Mouse (Mus musculus) CD4-positive, CD25-positive, alpha-beta regulatory T cell, adult 9 weeks (primary cell): ENCODE measurements around the gene Fam98c. TPM values are rescaled to one million over a fixed set of nuclear protein-coding genes. Genes with fewer than 3 reads are reported as not detected.

Experiments
- polyA plus RNA-seq: library from polyadenylated mRNA; unstranded; fragments of 100-300 nt; shearing (Covaris generic); gene quantifications from one replicate; pipeline ENCODE4 v1.2.1, GENCODE M21; 2017

Fam98c gene
- 8.6 TPM for polyA plus RNA-seq

GRCm38 (mm10) chr7:29155838-29156782 is at the start of gene Fam98c:
Gene Fam98c, minus strand, starts transcription at chr7:29156234.

GRCm38 (mm10) chr7:29180077-29180853 is 24.2 kb upstream of the Fam98c start, which contains the start of gene Psmd8:
Gene Psmd8, minus strand, starts transcription at chr7:29180701.

GRCm38 (mm10) chr7:29170066-29170754 is 14.2 kb upstream of the Fam98c start, which contains the start of the genes Ggn and Spred3:
Gene Ggn, plus strand, starts transcription at chr7:29170210.
Gene Spred3, minus strand, starts transcription at chr7:29170411.

GRCm38 (mm10) chr7:29134693-29135386 is 21.2 kb downstream of the Fam98c start, which contains the start of gene Rasgrp4:
Gene Rasgrp4, plus strand, starts transcription at chr7:29134851.

GRCm38 (mm10) chr7:29124970-29125369 is 31.1 kb downstream of the Fam98c start, which contains the start of gene Ryr1:
Gene Ryr1, minus strand, starts transcription at chr7:29125179.

Other genes with a start within 250 kb of the Fam98c start
- 203 TPM for gene Actn4, start 193.9 kb downstream of the Fam98c start, polyA plus RNA-seq
- 453 TPM for gene Eif3k, start 174.4 kb downstream of the Fam98c start, polyA plus RNA-seq
- 90.6 TPM for gene Map4k1, start 174.2 kb downstream of the Fam98c start, polyA plus RNA-seq
- gene Ryr1, start 31.1 kb downstream of the Fam98c start, polyA plus RNA-seq: 0.06 TPM
- 0.73 TPM for gene Rasgrp4, start 21.4 kb downstream of the Fam98c start, polyA plus RNA-seq
- 0.25 TPM for gene Ggn, start 14.0 kb upstream of the Fam98c start, polyA plus RNA-seq
- gene Spred3, start 14.2 kb upstream of the Fam98c start, polyA plus RNA-seq: 0.19 TPM
- gene Psmd8, start 24.5 kb upstream of the Fam98c start, polyA plus RNA-seq: 239 TPM
- 1.0 TPM for gene Catsperg1, start 57.8 kb upstream of the Fam98c start, polyA plus RNA-seq
- 1.0 TPM for gene Kcnk6, start 76.3 kb upstream of the Fam98c start, polyA plus RNA-seq
- 75.7 TPM for gene Yif1b, start 82.1 kb upstream of the Fam98c start, polyA plus RNA-seq
- gene 2200002D01Rik, start 92.2 kb upstream of the Fam98c start, polyA plus RNA-seq: 2.2 TPM
- 49.7 TPM for gene Spint2, start 125.7 kb upstream of the Fam98c start, polyA plus RNA-seq
- gene Ppp1r14a, start 133.1 kb upstream of the Fam98c start, polyA plus RNA-seq: not detected
- not detected for gene Dpf1, start 147.7 kb upstream of the Fam98c start, polyA plus RNA-seq